Mouse (Mus musculus): ENCODE results near the gene Dmrtb1. TPM values are rescaled to one million over a fixed set of nuclear protein-coding genes. Genes with fewer than 3 reads are reported as not detected.

Dmrtb1 gene
- polyA plus RNA-seq, 1 experiment, result 1.6 TPM

- Histone ChIP-seq H3K4me1 (ENCODE audit: control insufficient read depth, insufficient read depth, low read length) (no peaks in the 10 kb centered on the region), H3K36me3 (ENCODE audit: control insufficient read depth, insufficient read depth, low read length, poor library complexity, severe bottlenecking) (no peaks in the 10 kb centered on the region), H3K27ac (ENCODE audit: insufficient read depth, low read length) (no peak overlapping the region), H3K27me3 (ENCODE audit: control insufficient read depth, insufficient read depth, low read length, poor library complexity, severe bottlenecking) (no peaks in the 10 kb centered on the region), H3K9me3 (replicated peaks; ENCODE audit: control insufficient read depth, insufficient read depth, low read length, poor library complexity, severe bottlenecking) (no peaks in the 10 kb centered on the region), H3K9ac (ENCODE audit: low read depth, poor library complexity, severe bottlenecking) (no peak overlapping the region), H3K4me3 (ENCODE audit: low read depth, low read length) (no peak overlapping the region)
- TF ChIP-seq EP300 (IDR thresholded peaks at IDR 0.05; ENCODE audit: insufficient read depth, low read depth, low read length) (no peak), POLR2A (IDR thresholded peaks at IDR 0.05; ENCODE audit: insufficient read depth, low read length) (no peak), CTCF (IDR thresholded peaks at IDR 0.05; ENCODE audit: low read depth, low read length) (no peak)
Observed at GRCm38 (mm10) chr4:107706884-107707283, 22.9 kb upstream of the Dmrtb1 start.

DNA sequence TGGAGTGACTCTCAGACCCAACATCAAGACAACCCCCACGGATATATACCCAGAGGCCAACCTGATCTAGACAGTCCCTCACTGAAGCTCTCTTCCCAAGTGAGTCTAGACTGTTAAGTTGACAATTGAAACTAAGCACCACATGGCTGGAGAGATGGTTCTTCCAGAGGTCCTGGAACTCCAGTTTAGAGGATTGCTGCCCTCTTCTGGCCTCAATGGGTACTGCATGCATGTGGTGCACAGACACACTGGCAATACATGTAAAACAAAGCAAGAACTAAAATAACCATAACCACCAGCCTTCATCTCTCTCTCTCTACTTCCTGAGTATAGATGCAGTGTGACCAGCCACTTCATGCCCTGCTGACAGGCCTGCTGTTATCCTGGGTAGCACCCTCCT lies 20.2 kb upstream of the Dmrtb1 start:
- H3K9me3 ChIP-seq (replicated peaks; ENCODE audit: control insufficient read depth, insufficient read depth, low read length, poor library complexity, severe bottlenecking), result no peaks in the 10 kb centered on the region
- H3K4me1 ChIP-seq (ENCODE audit: control insufficient read depth, insufficient read depth, low read length), result no peaks in the 10 kb centered on the region
- H3K27ac ChIP-seq (ENCODE audit: insufficient read depth, low read length), result no peak overlapping the region

GRCm38 (mm10) chr4:107701679-107702078 lies 17.6 kb upstream of the Dmrtb1 start:
- Histone ChIP-seq H3K27me3 (ENCODE audit: control insufficient read depth, insufficient read depth, low read length, poor library complexity, severe bottlenecking) (no peaks in the 10 kb centered on the region), H3K27ac (ENCODE audit: insufficient read depth, low read length) (no peak overlapping the region)
- TF ChIP-seq EP300 (IDR thresholded peaks at IDR 0.05; ENCODE audit: insufficient read depth, low read depth, low read length), result no peak
- TF ChIP-seq CTCF (IDR thresholded peaks at IDR 0.05; ENCODE audit: low read depth, low read length), result no peak
- no peak for TF ChIP-seq POLR2A (IDR thresholded peaks at IDR 0.05; ENCODE audit: insufficient read depth, low read length)

More for the DNA sequence above, 20.2 kb upstream of the Dmrtb1 start:
- no peak for TF ChIP-seq EP300 (IDR thresholded peaks at IDR 0.05; ENCODE audit: insufficient read depth, low read depth, low read length)
- TF ChIP-seq POLR2A (IDR thresholded peaks at IDR 0.05; ENCODE audit: insufficient read depth, low read length), result no peak
- TF ChIP-seq CTCF (IDR thresholded peaks at IDR 0.05; ENCODE audit: low read depth, low read length), result peak; percentile 52
- Histone ChIP-seq H3K4me3 (ENCODE audit: low read depth, low read length) (no peak overlapping the region), H3K27me3 (ENCODE audit: control insufficient read depth, insufficient read depth, low read length, poor library complexity, severe bottlenecking) (no peaks in the 10 kb centered on the region), H3K9ac (ENCODE audit: low read depth, poor library complexity, severe bottlenecking) (no peak overlapping the region), H3K36me3 (ENCODE audit: control insufficient read depth, insufficient read depth, low read length, poor library complexity, severe bottlenecking) (no peaks in the 10 kb centered on the region)

GRCm38 (mm10) chr4:107701116-107701515 lies 17.1 kb upstream of the Dmrtb1 start:
- no peak overlapping the region for H3K4me3 ChIP-seq (ENCODE audit: low read depth, low read length)
- peak; percentile 82 for TF ChIP-seq CTCF (IDR thresholded peaks at IDR 0.05; ENCODE audit: low read depth, low read length)
- no peak for TF ChIP-seq EP300 (IDR thresholded peaks at IDR 0.05; ENCODE audit: insufficient read depth, low read depth, low read length)
- no peaks in the 10 kb centered on the region for H3K4me1 ChIP-seq (ENCODE audit: control insufficient read depth, insufficient read depth, low read length)
- no peaks in the 10 kb centered on the region for H3K9me3 ChIP-seq (replicated peaks; ENCODE audit: control insufficient read depth, insufficient read depth, low read length, poor library complexity, severe bottlenecking)
- H3K36me3 ChIP-seq (ENCODE audit: control insufficient read depth, insufficient read depth, low read length, poor library complexity, severe bottlenecking), result no peaks in the 10 kb centered on the region
- no peaks in the 10 kb centered on the region for H3K27me3 ChIP-seq (ENCODE audit: control insufficient read depth, insufficient read depth, low read length, poor library complexity, severe bottlenecking)
- no peak overlapping the region for H3K9ac ChIP-seq (ENCODE audit: low read depth, poor library complexity, severe bottlenecking)
- no peak overlapping the region for H3K27ac ChIP-seq (ENCODE audit: insufficient read depth, low read length)

More at GRCm38 (mm10) chr4:107701679-107702078, 17.6 kb upstream of the Dmrtb1 start:
- H3K9me3 ChIP-seq (replicated peaks; ENCODE audit: control insufficient read depth, insufficient read depth, low read length, poor library complexity, severe bottlenecking), result no peaks in the 10 kb centered on the region
- H3K4me1 ChIP-seq (ENCODE audit: control insufficient read depth, insufficient read depth, low read length), result no peaks in the 10 kb centered on the region
- H3K4me3 ChIP-seq (ENCODE audit: low read depth, low read length), result no peak overlapping the region
- H3K36me3 ChIP-seq (ENCODE audit: control insufficient read depth, insufficient read depth, low read length, poor library complexity, severe bottlenecking), result no peaks in the 10 kb centered on the region
- no peak overlapping the region for H3K9ac ChIP-seq (ENCODE audit: low read depth, poor library complexity, severe bottlenecking)

GRCm38 (mm10) chr4:107699271-107699670 lies 15.2 kb upstream of the Dmrtb1 start:
- Histone ChIP-seq H3K36me3 (ENCODE audit: control insufficient read depth, insufficient read depth, low read length, poor library complexity, severe bottlenecking) (no peaks in the 10 kb centered on the region), H3K9me3 (replicated peaks; ENCODE audit: control insufficient read depth, insufficient read depth, low read length, poor library complexity, severe bottlenecking) (no peaks in the 10 kb centered on the region), H3K9ac (ENCODE audit: low read depth, poor library complexity, severe bottlenecking) (no peak overlapping the region), H3K4me1 (ENCODE audit: control insufficient read depth, insufficient read depth, low read length) (no peaks in the 10 kb centered on the region), H3K27ac (ENCODE audit: insufficient read depth, low read length) (no peak overlapping the region), H3K27me3 (ENCODE audit: control insufficient read depth, insufficient read depth, low read length, poor library complexity, severe bottlenecking) (no peaks in the 10 kb centered on the region), H3K4me3 (ENCODE audit: low read depth, low read length) (no peak overlapping the region)
- TF ChIP-seq CTCF (IDR thresholded peaks at IDR 0.05; ENCODE audit: low read depth, low read length) (no peak), EP300 (IDR thresholded peaks at IDR 0.05; ENCODE audit: insufficient read depth, low read depth, low read length) (no peak), POLR2A (IDR thresholded peaks at IDR 0.05; ENCODE audit: insufficient read depth, low read length) (no peak)

- H3K9me3 ChIP-seq (replicated peaks; ENCODE audit: control insufficient read depth, insufficient read depth, low read length, poor library complexity, severe bottlenecking), result no peaks in the 10 kb centered on the region
Observed at GRCm38 (mm10) chr4:107693816-107694215, 9.8 kb upstream of the Dmrtb1 start.

More at GRCm38 (mm10) chr4:107693816-107694215, 9.8 kb upstream of the Dmrtb1 start:
- H3K27ac ChIP-seq (ENCODE audit: insufficient read depth, low read length), result no peak overlapping the region
- no peaks in the 10 kb centered on the region for H3K4me1 ChIP-seq (ENCODE audit: control insufficient read depth, insufficient read depth, low read length)
- TF ChIP-seq CTCF (IDR thresholded peaks at IDR 0.05; ENCODE audit: low read depth, low read length) (no peak), EP300 (IDR thresholded peaks at IDR 0.05; ENCODE audit: insufficient read depth, low read depth, low read length) (no peak), POLR2A (IDR thresholded peaks at IDR 0.05; ENCODE audit: insufficient read depth, low read length) (no peak)
- H3K4me3 ChIP-seq (ENCODE audit: low read depth, low read length), result no peak overlapping the region
- H3K36me3 ChIP-seq (ENCODE audit: control insufficient read depth, insufficient read depth, low read length, poor library complexity, severe bottlenecking), result no peaks in the 10 kb centered on the region
- H3K9ac ChIP-seq (ENCODE audit: low read depth, poor library complexity, severe bottlenecking), result no peak overlapping the region
- H3K27me3 ChIP-seq (ENCODE audit: control insufficient read depth, insufficient read depth, low read length, poor library complexity, severe bottlenecking), result no peaks in the 10 kb centered on the region

Measured in ES-Bruce4 (cell line).